Mouse (Mus musculus) limb, embryonic 12.5 days (tissue): ENCODE measurements around the gene 2200002J24Rik. TPM values are rescaled to one million over a fixed set of nuclear protein-coding genes. Genes with fewer than 3 reads are reported as not detected.

Experiments used
- ATAC-seq: fragments of 200-750 bp; cut with Nextera tagmentation; 2 replicates; pipeline ENCODE4 v1.8.0; 2017; ENCODE audit warnings: low read depth, moderate TSS enrichment; ENCODE audit not compliant: insufficient number of reproducible peaks, insufficient read depth, low FRiP score, low TSS enrichment
- H3K27ac ChIP-seq: fragments of 300-500 bp; sonication (generic); 2 replicates; pipeline ENCODE4 v1.5.1; 2016; ENCODE audit warnings: mild to moderate bottlenecking, moderate library complexity
- H3K27me3 ChIP-seq: fragments of 300-500 bp; sonication (generic); 2 replicates; pipeline ENCODE4 v1.6.1; 2016; ENCODE audit warnings: mild to moderate bottlenecking, moderate library complexity
- H3K36me3 ChIP-seq: fragments of 300-500 bp; sonication (generic); 2 replicates; pipeline ENCODE4 v1.6.1; 2016; ENCODE audit warnings: mild to moderate bottlenecking, moderate library complexity
- H3K4me1 ChIP-seq: fragments of 300-500 bp; sonication (generic); replicated peaks from 2 replicates; pipeline ENCODE4 v1.6.1; 2016
- H3K4me2 ChIP-seq: fragments of 300-500 bp; sonication (generic); 2 replicates; pipeline ENCODE4 v1.6.1; 2016; ENCODE audit warnings: mild to moderate bottlenecking, moderate library complexity
- H3K4me3 ChIP-seq: fragments of 300-500 bp; sonication (generic); replicated peaks from 2 replicates; pipeline ENCODE4 v1.5.1; 2016; ENCODE audit warnings: mild to moderate bottlenecking
- H3K9ac ChIP-seq: fragments of 300-500 bp; sonication (generic); replicated peaks from 2 replicates; pipeline ENCODE4 v1.6.1; 2016; ENCODE audit warnings: mild to moderate bottlenecking, moderate library complexity
- H3K9me3 ChIP-seq: fragments of 300-500 bp; sonication (generic); 2 replicates; pipeline ENCODE4 v1.6.1; 2016; ENCODE audit warnings: mild to moderate bottlenecking, moderate library complexity
- WGBS: fragments of 180-500 bp; shearing (Covaris S2); methylation state at CpG from one replicate; pipeline ENCODE4 v1.1.7; 2016; 5-methylcytosine and 5-hydroxymethylcytosine counted together
- polyA plus RNA-seq: library from polyadenylated mRNA; unstranded; fragments of >200 nt; fragmentation: Nextera tagmentation; extraction: Ambion mirVana; gene quantifications from 2 replicates; pipeline ENCODE4 v1.2.1, GENCODE M21; 2016

2200002J24Rik gene
- polyA plus RNA-seq, 1 experiment from 2014 or later: not detected

GRCm38 (mm10) chr7:30698101-30698500, 625 bp upstream of the 2200002J24Rik start:
- no peak overlapping the region for H3K4me2 ChIP-seq
- no peaks in the 10 kb centered on the region for H3K4me1 ChIP-seq
- 72% methylated on average over 5 of the region's 5 CpGs for WGBS
- H3K9me3 ChIP-seq: peaks cover 3% of the 10 kb centered on the region; the same call in 1 of the 2 replicates
- no peaks in the 10 kb centered on the region for H3K36me3 ChIP-seq
- no peak overlapping the region for H3K4me3 ChIP-seq
- H3K27me3 ChIP-seq: 0 out of 2 replicates have a peak, but pooled peaks cover 8% of the 10 kb centered on the region
- H3K9ac ChIP-seq: no peak overlapping the region
- no peak overlapping the region for H3K27ac ChIP-seq
- no peak for ATAC-seq

- no peak overlapping the region for H3K4me2 ChIP-seq
- 82% methylated on average over 8 of the region's 8 CpGs for WGBS
Observed at GRCm38 (mm10) chr7:30706214-30706882, 7.6 kb downstream of the 2200002J24Rik start.

GRCm38 (mm10) chr7:30707441-30707840, 8.7 kb downstream of the 2200002J24Rik start:
- Histone ChIP-seq H3K27ac (no peak overlapping the region), H3K27me3 (0 out of 2 replicates have a peak, but pooled peaks cover 4% of the 10 kb centered on the region), H3K4me3 (no peak overlapping the region), H3K4me2 (no peak overlapping the region), H3K9ac (no peak overlapping the region), H3K4me1 (no peaks in the 10 kb centered on the region), H3K9me3 (no peaks in the 10 kb centered on the region), H3K36me3 (no peaks in the 10 kb centered on the region)
- ATAC-seq: no peak
- WGBS: 84% methylated on average over 1 of the region's 1 CpGs

More at GRCm38 (mm10) chr7:30706214-30706882, 7.6 kb downstream of the 2200002J24Rik start:
- H3K9ac ChIP-seq: no peak overlapping the region
- H3K4me1 ChIP-seq: no peaks in the 10 kb centered on the region
- peaks cover 3% of the 10 kb centered on the region; the same call in 1 of the 2 replicates for H3K9me3 ChIP-seq
- 0 out of 2 replicates have a peak, but pooled peaks cover 4% of the 10 kb centered on the region for H3K27me3 ChIP-seq
- no peak for ATAC-seq
- no peak overlapping the region for H3K27ac ChIP-seq
- H3K36me3 ChIP-seq: no peaks in the 10 kb centered on the region
- H3K4me3 ChIP-seq: no peak overlapping the region

GRCm38 (mm10) chr7:30711942-30712341, 13.2 kb downstream of the 2200002J24Rik start, which contains the start of gene Atp4a:
Gene Atp4a (plus strand): TSS chr7:30712209.
- no peak for ATAC-seq

GRCm38 (mm10) chr7:30717006-30717715, 18.4 kb downstream of the 2200002J24Rik start:
- Histone ChIP-seq H3K36me3 (no peaks in the 10 kb centered on the region), H3K4me1 (0 out of 2 replicates have a peak, but pooled peaks cover 7% of the 10 kb centered on the region), H3K27ac (no peak overlapping the region), H3K9ac (no peak overlapping the region), H3K4me2 (peak overlapping the region; percentile 60), H3K27me3 (peaks cover 48% of the 10 kb centered on the region), H3K9me3 (no peaks in the 10 kb centered on the region), H3K4me3 (peak overlapping the region; percentile 36)
- peak; percentile 89 for ATAC-seq
- 4% methylated on average over 43 of the region's 43 CpGs for WGBS

More at GRCm38 (mm10) chr7:30711942-30712341, 13.2 kb downstream of the 2200002J24Rik start, which contains the start of gene Atp4a:
- Histone ChIP-seq H3K9me3 (no peaks in the 10 kb centered on the region), H3K4me3 (no peak within 1 kb of the TSS), H3K36me3 (no peaks in the 10 kb centered on the region), H3K27ac (no peak within 1 kb of the TSS), H3K27me3 (peaks cover 27% of the 10 kb centered on the region), H3K4me1 (0 out of 2 replicates have a peak, but pooled peaks cover under 1% of the 10 kb centered on the region), H3K4me2 (no peak within 1 kb of the TSS), H3K9ac (no peak within 1 kb of the TSS)
- WGBS: 77% methylated on average over 3 of the region's 3 CpGs

GRCm38 (mm10) chr7:30717716-30718046, 19.0 kb downstream of the 2200002J24Rik start:
- 0 out of 2 replicates have a peak, but pooled peaks cover 7% of the 10 kb centered on the region for H3K4me1 ChIP-seq
- peak overlapping the region; percentile 36 for H3K4me3 ChIP-seq
- H3K36me3 ChIP-seq: no peaks in the 10 kb centered on the region
- WGBS: 9% methylated on average over 14 of the region's 14 CpGs
- H3K9me3 ChIP-seq: no peaks in the 10 kb centered on the region
- peak overlapping the region; percentile 60 for H3K4me2 ChIP-seq
- ATAC-seq: peak; percentile 38; the same call in 1 of the 2 replicates
- no peak overlapping the region for H3K27ac ChIP-seq
- peaks cover 48% of the 10 kb centered on the region for H3K27me3 ChIP-seq
- H3K9ac ChIP-seq: no peak overlapping the region

- Histone ChIP-seq H3K9ac (no peak overlapping the region), H3K4me2 (no peak overlapping the region), H3K4me3 (no peak overlapping the region), H3K27me3 (peaks cover 47% of the 10 kb centered on the region), H3K27ac (no peak overlapping the region), H3K9me3 (no peaks in the 10 kb centered on the region), H3K4me1 (peaks cover 11% of the 10 kb centered on the region; the same call in 1 of the 2 replicates), H3K36me3 (no peaks in the 10 kb centered on the region)
- WGBS: 91% methylated on average over 5 of the region's 5 CpGs
- ATAC-seq: no peak
Observed at GRCm38 (mm10) chr7:30719669-30720068, 20.9 kb downstream of the 2200002J24Rik start.

GRCm38 (mm10) chr7:30721286-30721685, 22.6 kb downstream of the 2200002J24Rik start:
- H3K27me3 ChIP-seq: peaks cover 31% of the 10 kb centered on the region
- no peak overlapping the region for H3K4me3 ChIP-seq
- ATAC-seq: no peak
- H3K4me1 ChIP-seq: peaks cover 11% of the 10 kb centered on the region; the same call in 1 of the 2 replicates
- 80% methylated on average over 7 of the region's 7 CpGs for WGBS
- H3K9ac ChIP-seq: no peak overlapping the region
- no peak overlapping the region for H3K27ac ChIP-seq
- H3K36me3 ChIP-seq: 0 out of 2 replicates have a peak, but pooled peaks cover 6% of the 10 kb centered on the region
- no peaks in the 10 kb centered on the region for H3K9me3 ChIP-seq
- H3K4me2 ChIP-seq: no peak overlapping the region

- WGBS: 59% methylated on average over 6 of the region's 6 CpGs
- no peak overlapping the region for H3K27ac ChIP-seq
Observed at GRCm38 (mm10) chr7:30723274-30723953, 24.7 kb downstream of the 2200002J24Rik start.

GRCm38 (mm10) chr7:30728214-30728613, 29.5 kb downstream of the 2200002J24Rik start:
- H3K4me2 ChIP-seq: peak overlapping the region; percentile 77
- peak overlapping the region; percentile 81 for H3K9ac ChIP-seq
- no peaks in the 10 kb centered on the region for H3K27me3 ChIP-seq
- WGBS: 79% methylated on average over 6 of the region's 6 CpGs
- H3K4me1 ChIP-seq: peaks cover 19% of the 10 kb centered on the region
- no peak overlapping the region for H3K27ac ChIP-seq
- ATAC-seq: no peak
- H3K9me3 ChIP-seq: no peaks in the 10 kb centered on the region
- H3K36me3 ChIP-seq: peaks cover 33% of the 10 kb centered on the region
- peak overlapping the region; percentile 73 for H3K4me3 ChIP-seq

More at GRCm38 (mm10) chr7:30723274-30723953, 24.7 kb downstream of the 2200002J24Rik start:
- Histone ChIP-seq H3K4me3 (no peak overlapping the region), H3K9ac (no peak overlapping the region), H3K36me3 (peaks cover 19% of the 10 kb centered on the region), H3K4me1 (peaks cover 8% of the 10 kb centered on the region), H3K27me3 (peaks cover 10% of the 10 kb centered on the region), H3K4me2 (no peak overlapping the region), H3K9me3 (no peaks in the 10 kb centered on the region)
- no peak for ATAC-seq
